Mouse (Mus musculus) stomach, embryonic 15.5 days (tissue): ENCODE data around the gene Agps. TPM values are rescaled to one million over a fixed set of nuclear protein-coding genes. Genes with fewer than 3 reads are reported as not detected.
"Not testable (repeated sequence)": the region's sequence is repeated elsewhere in the genome, so short reads cannot be mapped to it uniquely, and the experiment has no call there.

ENCODE experiments used
- ATAC-seq: fragments of 200-750 bp; cut with Nextera tagmentation; 2 replicates; pipeline ENCODE4 v1.8.0; 2017; ENCODE audit warnings: low read depth, moderate number of reproducible peaks, moderate TSS enrichment; ENCODE audit not compliant: insufficient read depth, low FRiP score
- H3K27ac ChIP-seq: fragments of 300-500 bp; sonication (generic); 2 replicates; pipeline ENCODE4 v1.5.1; 2015; ENCODE audit warnings: mild to moderate bottlenecking, inconsistent platforms
- H3K27me3 ChIP-seq: fragments of 300-500 bp; sonication (generic); replicated peaks from 2 replicates; pipeline ENCODE4 v1.6.1; 2015; ENCODE audit warnings: inconsistent platforms
- H3K36me3 ChIP-seq: fragments of 300-500 bp; sonication (generic); 2 replicates; pipeline ENCODE4 v1.6.1; 2015; ENCODE audit warnings: inconsistent platforms
- H3K4me1 ChIP-seq: fragments of 300-500 bp; sonication (generic); 2 replicates; pipeline ENCODE4 v1.6.1; 2015; ENCODE audit warnings: inconsistent platforms
- H3K4me2 ChIP-seq: fragments of 300-500 bp; sonication (generic); 2 replicates; pipeline ENCODE4 v1.6.1; 2015; ENCODE audit warnings: mild to moderate bottlenecking, inconsistent platforms
- H3K4me3 ChIP-seq: fragments of 300-500 bp; sonication (generic); replicated peaks from 2 replicates; pipeline ENCODE4 v1.5.1; 2015; ENCODE audit warnings: inconsistent platforms
- H3K9ac ChIP-seq: fragments of 300-500 bp; sonication (generic); 2 replicates; pipeline ENCODE4 v1.6.1; 2015; ENCODE audit warnings: inconsistent platforms
- H3K9me3 ChIP-seq: fragments of 300-500 bp; sonication (generic); 2 replicates; pipeline ENCODE4 v1.6.1; 2016; ENCODE audit warnings: inconsistent platforms
- WGBS: fragments of 180-500 bp; shearing (Covaris S2); methylation state at CpG from one replicate; pipeline ENCODE4 v1.1.7; 2015; 5-methylcytosine and 5-hydroxymethylcytosine counted together
- polyA plus RNA-seq: library from polyadenylated mRNA; unstranded; fragments of >200 nt; fragmentation: Nextera tagmentation; extraction: Ambion mirVana; gene quantifications from 2 replicates; pipeline ENCODE4 v1.2.1, GENCODE M21; 2015

Agps gene
- polyA plus RNA-seq, 1 experiment from 2014 or later = 29.8 TPM

DNA sequence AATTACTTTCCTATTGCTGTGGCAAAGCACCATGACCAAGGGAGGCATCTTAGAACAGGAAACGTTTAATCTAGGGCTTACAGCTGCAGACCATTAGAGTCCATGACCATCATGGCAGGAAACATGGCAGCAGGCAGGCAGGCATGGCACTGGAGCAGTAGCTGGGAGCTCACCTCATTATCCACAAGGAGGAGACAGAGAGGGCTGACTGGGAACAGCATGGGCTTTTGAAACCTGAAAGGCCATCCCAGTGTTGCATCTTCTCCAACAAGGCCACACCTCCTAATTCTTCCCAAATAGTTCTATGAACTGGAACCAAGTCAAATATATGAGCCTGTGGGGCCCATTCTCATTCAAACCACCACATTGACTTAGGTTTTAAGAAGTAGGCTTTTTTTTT is 68.3 kb downstream of the Agps start:
- Histone ChIP-seq H3K27me3 (no peaks in the 10 kb centered on the region), H3K4me2 (no peak overlapping the region), H3K27ac (no peak overlapping the region), H3K9me3 (no peaks in the 10 kb centered on the region), H3K4me3 (no peak overlapping the region), H3K4me1 (no peaks in the 10 kb centered on the region), H3K9ac (no peak overlapping the region), H3K36me3 (peaks cover 4% of the 10 kb centered on the region; the same call in 1 of the 2 replicates)
- WGBS = 89% methylated on average over 1 of the region's 1 CpGs
- no peak for ATAC-seq

DNA sequence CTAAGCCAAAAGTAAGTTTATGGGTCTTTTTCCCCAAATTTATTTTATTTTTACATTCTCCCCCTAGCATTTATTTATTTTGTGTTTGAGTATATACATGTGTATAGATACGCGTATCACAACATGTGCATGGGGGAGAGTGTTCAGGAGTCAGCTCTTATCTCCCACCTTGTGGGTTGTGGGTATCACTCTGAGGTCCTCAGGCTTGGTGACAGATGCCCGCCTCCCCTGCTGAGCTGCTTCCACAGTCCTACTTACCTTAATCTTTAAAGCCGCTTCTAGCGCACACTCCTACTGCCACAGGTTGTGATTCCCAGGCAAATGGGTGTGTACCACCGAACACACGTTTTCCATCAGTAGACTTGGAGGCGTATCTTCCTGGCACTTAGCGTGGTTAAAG is 69.9 kb downstream of the Agps start:
- Histone ChIP-seq H3K27me3 (no peaks in the 10 kb centered on the region), H3K36me3 (peaks cover 6% of the 10 kb centered on the region; the same call in 1 of the 2 replicates), H3K9me3 (no peaks in the 10 kb centered on the region), H3K9ac (no peak overlapping the region), H3K4me1 (no peaks in the 10 kb centered on the region), H3K4me3 (no peak overlapping the region), H3K4me2 (no peak overlapping the region), H3K27ac (no peak overlapping the region)
- WGBS = 86% methylated on average over 9 of the region's 9 CpGs
- no peak for ATAC-seq

DNA sequence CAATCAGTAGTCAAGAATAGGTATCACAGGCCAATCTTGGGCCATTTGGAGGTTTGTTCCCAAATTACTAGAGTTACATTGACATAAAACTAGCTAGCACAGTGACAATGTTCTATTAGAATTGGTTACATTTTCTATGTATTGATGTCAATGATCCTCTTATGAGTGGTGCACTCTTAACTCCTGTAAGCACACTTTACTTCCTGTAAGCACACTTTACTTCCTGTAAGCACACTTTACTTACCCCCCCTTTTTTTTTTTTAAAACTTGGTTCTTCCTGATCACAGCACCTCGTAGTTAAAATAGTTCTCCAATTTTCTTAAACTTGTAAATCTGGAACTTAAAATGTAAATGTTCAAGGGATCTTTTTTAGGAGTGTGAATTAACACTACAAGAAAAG is 75.2 kb downstream of the Agps start:
- H3K27ac ChIP-seq = no peak overlapping the region
- no peaks in the 10 kb centered on the region for H3K4me1 ChIP-seq
- no peak overlapping the region for H3K4me3 ChIP-seq
- 0 out of 2 replicates have a peak, but pooled peaks cover 3% of the 10 kb centered on the region for H3K36me3 ChIP-seq
- 69% methylated on average over 1 of the region's 1 CpGs for WGBS
- H3K9me3 ChIP-seq = no peaks in the 10 kb centered on the region
- ATAC-seq = no peak
- H3K4me2 ChIP-seq = no peak overlapping the region
- no peak overlapping the region for H3K9ac ChIP-seq
- H3K27me3 ChIP-seq = no peaks in the 10 kb centered on the region

DNA sequence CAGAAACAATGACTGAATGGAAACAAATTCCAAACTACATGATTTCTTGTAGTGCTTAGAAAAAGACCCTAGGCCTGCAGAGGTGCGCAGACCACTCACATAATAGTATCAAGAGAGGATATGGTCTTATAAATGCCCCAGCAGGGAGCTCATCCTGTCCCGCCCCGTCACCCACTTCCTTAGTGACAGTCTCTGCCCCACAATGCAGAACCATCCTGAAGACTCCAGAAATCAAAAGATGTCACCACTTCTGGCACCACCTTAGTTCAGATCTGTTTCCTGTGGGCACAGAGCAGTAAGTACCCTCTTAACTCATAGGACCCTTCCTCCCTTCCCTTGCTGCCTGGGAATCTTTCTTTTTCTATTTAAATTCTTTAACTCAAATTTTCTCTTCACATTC is 83.1 kb downstream of the Agps start:
- Histone ChIP-seq H3K36me3 (no peaks in the 10 kb centered on the region), H3K9me3 (no peaks in the 10 kb centered on the region), H3K27me3 (no peaks in the 10 kb centered on the region), H3K9ac (no peak overlapping the region), H3K27ac (no peak overlapping the region), H3K4me1 (no peaks in the 10 kb centered on the region), H3K4me2 (no peak overlapping the region), H3K4me3 (no peak overlapping the region)
- WGBS = 92% methylated on average over 3 of the region's 3 CpGs
- ATAC-seq = no peak

DNA sequence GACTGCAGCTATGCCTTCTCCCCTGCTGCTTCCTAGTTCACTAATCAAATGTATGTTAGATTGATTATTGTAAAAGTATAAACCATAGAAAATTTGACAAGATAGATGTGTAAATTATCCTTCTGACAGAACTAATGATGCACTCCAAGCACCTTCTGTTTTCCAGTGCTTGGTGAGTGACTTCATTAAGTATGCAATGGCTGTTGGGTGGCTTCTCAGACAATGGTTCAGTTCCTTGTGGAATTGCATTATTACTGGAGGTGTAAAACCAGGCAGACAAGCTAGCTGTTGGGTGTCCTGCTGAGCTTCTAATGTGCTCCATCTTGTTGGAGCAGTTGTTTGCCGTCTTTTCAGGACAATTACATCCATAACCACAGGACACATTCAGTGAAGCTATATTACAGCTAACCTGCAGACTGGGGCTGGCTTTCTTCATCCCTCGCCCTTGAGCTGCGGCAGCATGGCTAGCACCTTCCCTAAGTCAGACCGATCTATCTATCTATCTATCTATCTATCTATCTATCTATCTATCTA is 91.9 kb downstream of the Agps start:
- H3K36me3 ChIP-seq = peaks cover 8% of the 10 kb centered on the region; the same call in 1 of the 2 replicates
- no peak overlapping the region for H3K4me2 ChIP-seq
- 86% methylated on average over 4 of the region's 4 CpGs for WGBS
- ATAC-seq = no peak
- H3K9ac ChIP-seq = no peak overlapping the region
- no peaks in the 10 kb centered on the region for H3K4me1 ChIP-seq
- no peaks in the 10 kb centered on the region for H3K9me3 ChIP-seq
- H3K27me3 ChIP-seq = no peaks in the 10 kb centered on the region
- no peak overlapping the region for H3K4me3 ChIP-seq
- H3K27ac ChIP-seq = no peak overlapping the region

DNA sequence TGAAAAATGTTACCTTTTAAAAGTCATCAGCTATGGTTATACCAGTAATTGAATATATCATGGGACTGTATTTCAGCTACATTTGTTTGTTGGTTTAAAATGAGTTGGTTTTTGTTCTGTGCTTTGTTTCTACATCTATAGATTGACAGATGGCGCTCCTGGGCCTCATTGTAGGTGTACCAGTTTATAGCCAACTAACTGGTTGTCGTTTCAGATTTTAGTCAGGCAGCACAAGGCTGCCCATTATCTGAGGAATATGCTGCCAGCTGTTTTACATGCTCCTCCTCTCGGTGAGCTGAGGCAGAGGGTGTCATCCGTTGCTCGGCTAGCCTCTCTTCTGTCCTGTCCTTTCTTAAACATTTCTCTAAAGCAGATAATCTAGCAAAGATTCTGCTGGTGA is 94.1 kb downstream of the Agps start:
- WGBS = 76% methylated on average over 5 of the region's 5 CpGs
- no peak for ATAC-seq
- H3K36me3 ChIP-seq = peaks cover 8% of the 10 kb centered on the region; the same call in 1 of the 2 replicates
- H3K27me3 ChIP-seq = no peaks in the 10 kb centered on the region
- H3K4me3 ChIP-seq = no peak overlapping the region
- no peaks in the 10 kb centered on the region for H3K4me1 ChIP-seq
- no peak overlapping the region for H3K9ac ChIP-seq
- no peak overlapping the region for H3K27ac ChIP-seq
- H3K9me3 ChIP-seq = no peaks in the 10 kb centered on the region
- H3K4me2 ChIP-seq = no peak overlapping the region

DNA sequence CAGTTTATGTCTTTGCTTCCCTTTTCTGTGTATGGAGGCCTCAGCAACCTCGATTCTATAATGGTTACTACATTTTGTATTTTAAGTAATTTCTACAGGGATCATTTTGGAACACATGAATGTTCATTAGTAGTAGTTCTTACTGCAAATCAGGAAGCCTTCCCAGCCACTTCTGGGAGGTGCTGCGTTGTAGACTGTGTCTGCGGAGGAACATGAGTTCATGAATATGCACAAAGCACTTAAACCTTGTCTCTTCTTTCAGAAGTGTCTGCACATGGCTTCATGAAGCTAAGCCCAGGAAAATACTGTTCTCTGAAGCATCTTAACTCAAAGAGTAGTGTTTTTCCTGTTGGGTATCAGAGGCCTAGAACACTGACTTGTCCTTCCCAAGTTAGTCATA is 96.0 kb downstream of the Agps start:
- Histone ChIP-seq H3K4me2 (no peak overlapping the region), H3K4me3 (no peak overlapping the region), H3K36me3 (peaks cover 8% of the 10 kb centered on the region; the same call in 1 of the 2 replicates), H3K27ac (no peak overlapping the region), H3K9ac (no peak overlapping the region), H3K4me1 (0 out of 2 replicates have a peak, but pooled peaks cover 1% of the 10 kb centered on the region), H3K9me3 (no peaks in the 10 kb centered on the region), H3K27me3 (no peaks in the 10 kb centered on the region)
- 91% methylated on average over 3 of the region's 3 CpGs for WGBS
- ATAC-seq = no peak

DNA sequence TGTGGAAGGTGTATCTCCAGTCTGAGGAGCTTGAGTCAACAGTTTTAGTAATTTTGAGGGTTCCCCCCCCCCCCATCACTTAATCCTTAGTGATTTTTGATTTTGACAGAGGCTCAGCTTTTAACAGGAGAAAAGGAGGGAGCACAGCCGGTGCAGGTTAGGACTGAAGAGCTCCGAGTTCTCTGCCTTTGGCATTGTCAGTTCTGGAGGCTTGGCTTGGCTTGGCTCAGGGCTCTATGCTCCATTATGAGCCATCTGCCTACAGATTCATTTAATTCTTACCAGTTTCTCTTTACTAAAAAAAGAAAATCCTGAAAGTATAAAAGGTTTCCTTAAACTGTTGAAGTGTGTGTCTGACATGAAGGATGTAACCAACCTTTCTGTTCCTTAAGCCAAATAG is 97.2 kb downstream of the Agps start:
- no peak for ATAC-seq
- peaks cover 8% of the 10 kb centered on the region; the same call in 1 of the 2 replicates for H3K36me3 ChIP-seq
- no peak overlapping the region for H3K9ac ChIP-seq
- no peaks in the 10 kb centered on the region for H3K27me3 ChIP-seq
- H3K4me2 ChIP-seq = no peak overlapping the region
- no peak overlapping the region for H3K27ac ChIP-seq
- H3K9me3 ChIP-seq = no peaks in the 10 kb centered on the region
- no peak overlapping the region for H3K4me3 ChIP-seq
- 88% methylated on average over 2 of the region's 2 CpGs for WGBS
- peaks cover 7% of the 10 kb centered on the region; the same call in 1 of the 2 replicates for H3K4me1 ChIP-seq

DNA sequence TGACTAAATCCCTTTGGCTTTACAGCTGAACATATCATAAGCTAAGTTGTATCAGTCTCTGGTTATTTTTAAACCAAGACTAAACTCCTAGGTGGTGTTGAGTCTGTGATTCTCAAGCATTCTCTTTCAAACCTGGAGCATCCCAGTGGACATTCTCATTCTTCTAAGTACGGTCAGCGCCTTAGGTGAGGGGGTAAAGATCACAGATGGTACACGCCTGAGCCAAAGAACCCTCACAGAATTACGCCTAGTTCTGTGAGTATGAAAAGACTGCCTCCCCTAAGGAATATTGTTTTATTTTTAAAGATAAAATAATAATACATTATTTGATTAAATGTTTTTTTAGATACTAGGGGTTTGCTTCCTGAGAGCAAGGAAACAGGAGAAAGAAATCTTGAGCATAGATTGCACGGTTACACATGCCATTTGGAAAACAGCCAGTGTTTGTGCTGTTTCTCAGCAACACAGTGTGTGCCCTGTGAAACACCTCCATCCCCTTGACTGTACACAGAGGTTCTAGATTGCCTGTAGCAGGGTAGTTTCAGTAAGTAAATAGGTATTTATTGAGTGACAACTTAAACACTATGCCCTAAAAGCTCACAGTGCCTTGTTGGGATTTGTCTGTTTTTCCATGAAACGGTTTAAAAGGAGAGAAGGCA is 97.9 kb downstream of the Agps start:
- H3K4me2 ChIP-seq = no peak overlapping the region
- H3K36me3 ChIP-seq = peaks cover 8% of the 10 kb centered on the region; the same call in 1 of the 2 replicates
- ATAC-seq = no peak
- H3K27me3 ChIP-seq = no peaks in the 10 kb centered on the region
- H3K9me3 ChIP-seq = no peaks in the 10 kb centered on the region
- H3K4me3 ChIP-seq = no peak overlapping the region
- H3K9ac ChIP-seq = no peak overlapping the region
- peaks cover 7% of the 10 kb centered on the region; the same call in 1 of the 2 replicates for H3K4me1 ChIP-seq
- 88% methylated on average over 6 of the region's 6 CpGs for WGBS
- no peak overlapping the region for H3K27ac ChIP-seq

DNA sequence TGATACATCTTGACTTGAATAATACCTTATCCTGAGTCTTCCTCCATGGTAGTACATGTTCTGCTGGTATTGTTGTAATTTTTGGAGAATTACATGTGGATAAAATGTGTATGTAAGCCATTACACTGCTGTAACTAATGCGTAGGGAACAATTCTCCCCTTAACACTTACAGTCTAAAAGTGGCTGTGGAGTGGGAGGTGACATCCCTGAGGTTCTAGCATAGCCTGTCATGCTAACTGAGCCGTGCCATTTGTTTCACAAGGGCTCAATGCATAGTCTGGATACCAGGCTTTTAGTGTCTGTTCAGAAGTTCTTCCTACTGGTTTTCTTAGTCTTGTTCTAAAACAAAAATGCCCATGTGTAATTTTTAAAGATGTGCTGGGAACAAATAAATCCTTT is 99.0 kb downstream of the Agps start:
- H3K27me3 ChIP-seq = no peaks in the 10 kb centered on the region
- 87% methylated on average over 2 of the region's 2 CpGs for WGBS
- peaks cover 8% of the 10 kb centered on the region; the same call in 1 of the 2 replicates for H3K36me3 ChIP-seq
- no peak for ATAC-seq
- no peak overlapping the region for H3K27ac ChIP-seq
- H3K4me1 ChIP-seq = peaks cover 7% of the 10 kb centered on the region; the same call in 1 of the 2 replicates
- no peak overlapping the region for H3K9ac ChIP-seq
- no peak overlapping the region for H3K4me2 ChIP-seq
- no peaks in the 10 kb centered on the region for H3K9me3 ChIP-seq
- H3K4me3 ChIP-seq = no peak overlapping the region

DNA sequence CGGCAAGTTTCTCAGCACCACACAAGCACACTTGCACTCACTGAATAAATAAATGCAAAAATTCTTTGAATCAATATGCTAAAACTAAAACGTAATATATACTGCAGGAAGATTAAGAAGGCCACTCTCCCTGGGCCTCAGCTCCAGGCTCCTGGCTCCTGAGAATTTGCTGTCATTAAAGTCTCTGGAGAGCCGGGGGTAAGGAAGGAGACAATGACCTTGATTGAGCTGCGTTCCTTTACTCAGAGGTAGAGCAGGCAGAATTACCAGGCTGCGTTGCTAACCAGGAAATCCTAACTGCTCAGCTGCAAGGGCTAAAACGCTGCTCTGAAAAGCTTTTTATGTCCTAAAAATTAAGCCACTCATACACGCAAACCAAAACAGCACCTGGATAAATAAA is 101.6 kb downstream of the Agps start:
- Histone ChIP-seq H3K27ac (no peak overlapping the region), H3K27me3 (no peaks in the 10 kb centered on the region)

DNA sequence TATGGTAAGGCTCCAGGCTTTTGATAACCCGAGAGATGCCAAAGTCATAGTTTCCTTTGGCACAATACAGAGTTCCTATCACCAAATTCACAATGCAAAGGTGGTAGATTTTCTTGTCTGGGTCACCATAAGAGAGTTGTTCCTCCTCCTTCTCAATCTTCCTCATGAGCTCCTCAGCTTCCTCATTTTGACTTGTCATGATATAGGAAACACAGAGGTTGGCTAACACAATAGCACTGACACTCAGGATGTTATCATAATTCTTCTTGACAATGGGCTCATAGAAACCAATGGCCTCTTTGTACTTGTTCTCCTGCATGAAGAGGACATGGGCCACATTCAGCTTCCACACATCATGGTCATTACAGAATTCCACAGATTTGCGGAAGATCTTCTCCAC is 104.7 kb downstream of the Agps start:
- ATAC-seq, H3K27me3 ChIP-seq, H3K36me3 ChIP-seq, H3K9me3 ChIP-seq, H3K4me2 ChIP-seq, H3K27ac ChIP-seq, H3K9ac ChIP-seq, H3K4me3 ChIP-seq: not testable (repeated sequence)
- 89% methylated on average over 2 of the region's 2 CpGs for WGBS
- peaks cover 10% of the 10 kb centered on the region; the same call in 1 of the 2 replicates for H3K4me1 ChIP-seq

More for the DNA sequence above, 101.6 kb downstream of the Agps start:
- Histone ChIP-seq H3K4me1 (peaks cover 7% of the 10 kb centered on the region; the same call in 1 of the 2 replicates), H3K9me3 (no peaks in the 10 kb centered on the region), H3K36me3 (no peaks in the 10 kb centered on the region), H3K4me3 (no peak overlapping the region), H3K4me2 (no peak overlapping the region), H3K9ac (no peak overlapping the region)
- WGBS = 35% methylated on average over 7 of the region's 7 CpGs
- ATAC-seq = 0 out of 2 replicates have a peak, but pooled peaks have one; percentile 29
